8 mouse cellular contexts compared by ENCODE assay signal in the genomic region with DNA sequence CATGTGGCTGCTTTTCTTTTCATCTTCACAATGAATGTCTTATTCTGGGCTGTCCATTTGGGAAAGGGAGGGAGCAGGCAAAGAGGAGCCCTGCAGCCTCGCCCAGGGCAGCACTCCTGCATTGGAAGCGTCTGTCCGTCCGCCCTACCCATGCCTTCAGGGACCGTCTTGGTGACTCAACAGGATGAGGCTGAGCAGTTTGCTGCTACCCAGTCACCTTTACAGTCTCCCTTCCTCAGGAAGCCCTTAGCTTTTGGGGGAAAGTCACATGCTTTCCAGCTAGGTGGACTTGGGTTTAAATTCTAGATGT. TPM values are rescaled to one million over a fixed set of nuclear protein-coding genes. Genes with fewer than 3 reads are reported as not detected.
DNase-seq lines count a peak whose midpoint lies in the region; ATAC-seq lines count a peak whose summit lies in the region.

No protein-coding gene starts in this region.

- H3K27me3 ChIP-seq in kidney, embryonic 14.5 days (ENCODE audit: control insufficient read depth, insufficient read depth, low read length) = no peaks in the 10 kb centered on the region
- H3K27me3 ChIP-seq in forebrain, embryonic 15.5 days = no peaks in the 10 kb centered on the region
- H3K27me3 ChIP-seq in midbrain, embryonic 14.5 days (ENCODE audit: control insufficient read depth, insufficient read depth, low read length) = no peaks in the 10 kb centered on the region

- no peak overlapping the region for H3K4me2 ChIP-seq in kidney, embryonic 14.5 days (replicated peaks; ENCODE audit: low read depth, low read length)
- no peak overlapping the region for H3K4me2 ChIP-seq in forebrain, embryonic 15.5 days (replicated peaks)
- H3K4me2 ChIP-seq in midbrain, embryonic 14.5 days (ENCODE audit: low read length) = no peak overlapping the region

- H3K4me3 ChIP-seq in kidney, embryonic 14.5 days (ENCODE audit: low read length) = no peak overlapping the region
- no peak overlapping the region for H3K4me3 ChIP-seq in forebrain, embryonic 15.5 days
- no peak overlapping the region for H3K4me3 ChIP-seq in midbrain, embryonic 14.5 days (replicated peaks; ENCODE audit: low read depth, low read length)

- ATAC-seq in kidney, embryonic 14.5 days (ENCODE audit: low FRiP score, low TSS enrichment) = no peak
- no peak for ATAC-seq in forebrain, embryonic 15.5 days (replicated peaks)
- no peak for ATAC-seq in midbrain, embryonic 14.5 days (ENCODE audit: low FRiP score, low TSS enrichment)

- peak overlapping the region; percentile 34; the same call in 1 of the 2 replicates for H3K27ac ChIP-seq in kidney, embryonic 14.5 days (ENCODE audit: low read depth, low read length)
- H3K27ac ChIP-seq in forebrain, embryonic 15.5 days (replicated peaks) = peak overlapping the region; percentile 82
- 0 out of 2 replicates have a peak overlapping the region, but pooled peaks have one; percentile 43 for H3K27ac ChIP-seq in midbrain, embryonic 14.5 days (replicated peaks; ENCODE audit: low read depth, low read length)

- WGBS in kidney, embryonic 14.5 days = 27% methylated on average over 5 of the region's 5 CpGs
- WGBS in forebrain, embryonic 15.5 days = 46% methylated on average over 5 of the region's 5 CpGs
- 67% methylated on average over 5 of the region's 5 CpGs for WGBS in midbrain, embryonic 14.5 days

- H3K4me1 ChIP-seq in kidney, embryonic 14.5 days (ENCODE audit: control insufficient read depth, insufficient read depth, low read length) = peaks cover 29% of the 10 kb centered on the region
- H3K4me1 ChIP-seq in forebrain, embryonic 15.5 days = peaks cover 33% of the 10 kb centered on the region
- peaks cover 12% of the 10 kb centered on the region for H3K4me1 ChIP-seq in midbrain, embryonic 14.5 days (ENCODE audit: control insufficient read depth, insufficient read depth, low read length)

- no peaks in the 10 kb centered on the region for H3K36me3 ChIP-seq in kidney, embryonic 14.5 days (ENCODE audit: control insufficient read depth, insufficient read depth, low read length)
- no peaks in the 10 kb centered on the region for H3K36me3 ChIP-seq in forebrain, embryonic 15.5 days
- H3K36me3 ChIP-seq in midbrain, embryonic 14.5 days (ENCODE audit: control insufficient read depth, insufficient read depth, low read length) = no peaks in the 10 kb centered on the region

- no peaks in the 10 kb centered on the region for H3K9me3 ChIP-seq in kidney, embryonic 14.5 days (ENCODE audit: control insufficient read depth, low read length)
- no peaks in the 10 kb centered on the region for H3K9me3 ChIP-seq in forebrain, embryonic 15.5 days
- no peaks in the 10 kb centered on the region for H3K9me3 ChIP-seq in midbrain, embryonic 14.5 days (ENCODE audit: control insufficient read depth, low read length)

- no peak overlapping the region for H3K9ac ChIP-seq in kidney, embryonic 14.5 days (ENCODE audit: low read depth, low read length)
- no peak overlapping the region; the same call in 1 of the 2 replicates for H3K9ac ChIP-seq in forebrain, embryonic 15.5 days (replicated peaks)
- H3K9ac ChIP-seq in midbrain, embryonic 14.5 days (replicated peaks; ENCODE audit: low read length) = no peak overlapping the region

- DNase-seq in kidney, postnatal 36 days = no peak
- peak; percentile 3 for DNase-seq in 416B (ENCODE audit: low read depth)
- DNase-seq in midbrain, embryonic 14.5 days = no peak
- DNase-seq in cerebellum, postnatal 4 days (ENCODE audit: low spot score in 2 of 2) = no peak
- DNase-seq in right cerebral cortex, postnatal 4 days = no peak
- no peak for DNase-seq in thymus, postnatal 0 days (ENCODE audit: low spot score)

RNA-seq across cellular contexts. Expression of gene St6gal1, which starts 16.4 kb away (rescaled TPM):
- 32.5 and 36.7 TPM in 2 replicates for polyA plus RNA-seq in kidney, embryonic 14.5 days (2014; fragmentation: Nextera tagmentation; extraction: Ambion mirVana)
- polyA plus RNA-seq in forebrain, embryonic 15.5 days (2015; fragmentation: Nextera tagmentation; extraction: Ambion mirVana) = 53.8 and 55.9 TPM in 2 replicates
- 28.5 and 30.6 TPM in 2 replicates for polyA plus RNA-seq in midbrain, embryonic 14.5 days (2014; fragmentation: Nextera tagmentation; extraction: Ambion mirVana)
- 37.9 and 42.2 TPM in 2 replicates for polyA plus RNA-seq in thymus, postnatal 0 days (2015; fragmentation: Nextera tagmentation; extraction: Ambion mirVana)
